Comparison of ENCODE assay signal across 7 mouse cellular contexts in the genomic region with DNA sequence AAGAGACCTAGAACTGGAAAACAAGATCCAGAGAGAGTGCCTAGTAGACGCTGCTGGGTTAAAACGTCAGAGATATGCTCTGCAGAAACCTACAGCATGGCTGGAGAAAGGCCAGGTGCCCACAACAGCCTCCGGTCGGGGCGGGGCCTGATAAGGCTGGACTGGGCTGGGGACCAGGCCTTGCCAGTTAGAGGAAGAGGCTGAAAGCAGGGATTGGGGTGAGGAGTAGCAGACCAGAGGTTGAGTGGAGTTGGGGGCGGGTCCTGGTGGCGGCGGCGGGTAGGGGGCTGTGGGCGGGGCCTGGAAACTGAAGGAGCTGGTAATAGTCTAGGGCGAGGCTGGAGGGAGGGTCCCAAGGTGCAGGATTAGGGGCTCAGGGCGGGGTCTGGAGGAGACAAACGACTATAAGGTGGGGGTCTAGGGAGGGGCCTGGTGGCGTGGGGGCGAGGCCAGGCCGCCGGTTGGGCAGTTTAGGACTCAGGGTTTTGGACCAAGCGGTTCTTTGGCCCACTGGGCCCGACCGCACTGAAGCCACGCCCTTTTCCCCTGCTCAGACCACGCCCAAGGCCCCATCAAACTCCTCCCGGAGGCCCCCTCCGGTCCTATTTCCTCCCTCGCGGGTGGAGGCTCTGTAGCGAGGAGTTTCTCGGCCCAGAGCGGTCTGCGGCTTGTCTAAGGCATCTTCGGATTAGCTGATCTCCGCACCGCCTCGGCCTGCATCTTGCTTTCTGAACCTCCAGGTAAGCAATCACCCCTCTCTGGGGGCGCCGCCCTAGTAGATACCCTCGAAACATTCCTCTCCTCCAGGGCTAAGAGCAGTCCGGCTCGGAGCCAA. TPM values are rescaled to one million over a fixed set of nuclear protein-coding genes. Genes with fewer than 3 reads are reported as not detected.
DNase-seq lines count a peak whose midpoint lies in the region; ATAC-seq and TF ChIP-seq lines count a peak whose summit lies in the region.

Gene Cers4 (plus strand): TSS at position 176 of the 835 bp plus-strand sequence.

- no peaks in the 10 kb centered on the region for H3K36me3 ChIP-seq in embryonic facial prominence, embryonic 12.5 days
- no peaks in the 10 kb centered on the region for H3K36me3 ChIP-seq in heart, adult 2 months (ENCODE audit: control insufficient read depth, insufficient read depth, low read length)
- H3K36me3 ChIP-seq in limb, embryonic 12.5 days: no peaks in the 10 kb centered on the region
- H3K36me3 ChIP-seq in midbrain, embryonic 14.5 days (ENCODE audit: control insufficient read depth, insufficient read depth, low read length): no peaks in the 10 kb centered on the region
- no peaks in the 10 kb centered on the region for H3K36me3 ChIP-seq in spleen, adult 2 months (ENCODE audit: control insufficient read depth, insufficient read depth, low read length)

- H3K27me3 ChIP-seq in embryonic facial prominence, embryonic 12.5 days: no peaks in the 10 kb centered on the region
- no peaks in the 10 kb centered on the region for H3K27me3 ChIP-seq in heart, adult 2 months (ENCODE audit: control insufficient read depth, insufficient read depth, low read length)
- H3K27me3 ChIP-seq in limb, embryonic 12.5 days: no peaks in the 10 kb centered on the region
- H3K27me3 ChIP-seq in midbrain, embryonic 14.5 days (ENCODE audit: control insufficient read depth, insufficient read depth, low read length): no peaks in the 10 kb centered on the region
- H3K27me3 ChIP-seq in spleen, adult 2 months (ENCODE audit: control insufficient read depth, insufficient read depth, low read length): no peaks in the 10 kb centered on the region

- WGBS in embryonic facial prominence, embryonic 12.5 days: 1% methylated on average over 39 of the region's 39 CpGs
- under 1% methylated on average over 37 of the region's 39 CpGs for WGBS in heart, adult 2 months
- WGBS in limb, embryonic 12.5 days: under 1% methylated on average over 38 of the region's 39 CpGs
- WGBS in midbrain, embryonic 14.5 days: under 1% methylated on average over 38 of the region's 39 CpGs
- 2% methylated on average over 39 of the region's 39 CpGs for WGBS in spleen, adult 2 months

- H3K79me2 ChIP-seq in heart, adult 2 months (replicated peaks; ENCODE audit: control insufficient read depth, insufficient read depth, low read length): peaks cover 3% of the 10 kb centered on the region

- DNase-seq in adrenal gland, postnatal 25 days: peak; percentile 82
- DNase-seq in heart, adult 2 months: peak; percentile 89 to 92
- peak; percentile 77 to 83 for DNase-seq in kidney, adult 8-10 months
- DNase-seq in midbrain, embryonic 14.5 days: peak; percentile 83
- DNase-seq in spleen, adult 2 months (ENCODE audit: low read depth in 1 of 2, low spot score in 2 of 2): peak; percentile 72 to 92

- peak within 1 kb of the TSS; percentile 48 for H3K4me3 ChIP-seq in embryonic facial prominence, embryonic 12.5 days
- peak within 1 kb of the TSS; percentile 86 for H3K4me3 ChIP-seq in heart, adult 2 months
- peak within 1 kb of the TSS; percentile 54 for H3K4me3 ChIP-seq in limb, embryonic 12.5 days (replicated peaks)
- peak within 1 kb of the TSS; percentile 64 for H3K4me3 ChIP-seq in midbrain, embryonic 14.5 days (replicated peaks; ENCODE audit: low read depth, low read length)
- peak within 1 kb of the TSS; percentile 69 for H3K4me3 ChIP-seq in spleen, adult 2 months (ENCODE audit: extremely low read depth, insufficient read depth, insufficient read length)

- peak within 1 kb of the TSS; percentile 81 for H3K4me2 ChIP-seq in embryonic facial prominence, embryonic 12.5 days (replicated peaks)
- peak within 1 kb of the TSS; percentile 79 for H3K4me2 ChIP-seq in limb, embryonic 12.5 days
- peak within 1 kb of the TSS; percentile 83 for H3K4me2 ChIP-seq in midbrain, embryonic 14.5 days (ENCODE audit: low read length)

- H3K27ac ChIP-seq in embryonic facial prominence, embryonic 12.5 days: peak within 1 kb of the TSS; percentile 57; the same call in 1 of the 2 replicates
- H3K27ac ChIP-seq in heart, adult 2 months: peak within 1 kb of the TSS; percentile 90
- peak within 1 kb of the TSS; percentile 69 for H3K27ac ChIP-seq in limb, embryonic 12.5 days
- H3K27ac ChIP-seq in midbrain, embryonic 14.5 days (replicated peaks; ENCODE audit: low read depth, low read length): peak within 1 kb of the TSS; percentile 67
- H3K27ac ChIP-seq in spleen, adult 2 months (ENCODE audit: insufficient read depth, low read length): peak within 1 kb of the TSS; percentile 70

- TF ChIP-seq CTCF in heart, adult 2 months (IDR thresholded peaks at IDR 0.05): no peak
- no peak for TF ChIP-seq CTCF in spleen, adult 2 months (IDR thresholded peaks at IDR 0.05; ENCODE audit: extremely low read depth, insufficient read depth, insufficient read length, insufficient replicate concordance)

- peaks cover 7% of the 10 kb centered on the region for H3K4me1 ChIP-seq in embryonic facial prominence, embryonic 12.5 days
- peaks cover 9% of the 10 kb centered on the region for H3K4me1 ChIP-seq in heart, adult 2 months (ENCODE audit: control insufficient read depth, insufficient read depth, low read length)
- H3K4me1 ChIP-seq in limb, embryonic 12.5 days (replicated peaks): peaks cover 16% of the 10 kb centered on the region
- peaks cover 19% of the 10 kb centered on the region for H3K4me1 ChIP-seq in midbrain, embryonic 14.5 days (ENCODE audit: control insufficient read depth, insufficient read depth, low read length)
- H3K4me1 ChIP-seq in spleen, adult 2 months (ENCODE audit: control insufficient read depth, insufficient read depth, insufficient read length): peaks cover 3% of the 10 kb centered on the region; the same call in 1 of the 2 replicates

- peak; percentile 85 for TF ChIP-seq POLR2A in heart, adult 2 months (IDR thresholded peaks at IDR 0.05; ENCODE audit: insufficient read depth, low read depth, low read length)
- peak; percentile 77 for TF ChIP-seq POLR2A in spleen, adult 2 months (IDR thresholded peaks at IDR 0.05; ENCODE audit: low read depth, low read length)

- peak; percentile 91 for ATAC-seq in embryonic facial prominence, embryonic 12.5 days (ENCODE audit: insufficient number of reproducible peaks, insufficient read depth, low FRiP score, low TSS enrichment)
- peak; percentile 96 for ATAC-seq in limb, embryonic 12.5 days (ENCODE audit: insufficient number of reproducible peaks, insufficient read depth, low FRiP score, low TSS enrichment, low read depth)
- ATAC-seq in midbrain, embryonic 14.5 days (ENCODE audit: low FRiP score, low TSS enrichment): peak; percentile 86

- peak within 1 kb of the TSS; percentile 56 for H3K9ac ChIP-seq in embryonic facial prominence, embryonic 12.5 days
- peak within 1 kb of the TSS; percentile 82 for H3K9ac ChIP-seq in heart, adult 2 months (ENCODE audit: low read depth, low read length)
- H3K9ac ChIP-seq in limb, embryonic 12.5 days (replicated peaks): peak within 1 kb of the TSS; percentile 57
- peak within 1 kb of the TSS; percentile 80 for H3K9ac ChIP-seq in midbrain, embryonic 14.5 days (replicated peaks; ENCODE audit: low read length)

- intact Hi-C loops in heart, adult 2 months (cut with DNase I): loop anchor here (2.0 to 5.0 kb wide), 3 partner anchors 171 to 256 kb away; partner anchors contain the start of genes Gm49320 and Map2k7

- no peak for TF ChIP-seq EP300 in heart, adult 2 months (IDR thresholded peaks at IDR 0.05; ENCODE audit: insufficient read depth, low read depth, low read length)

- no peaks in the 10 kb centered on the region for H3K9me3 ChIP-seq in embryonic facial prominence, embryonic 12.5 days
- H3K9me3 ChIP-seq in limb, embryonic 12.5 days: no peaks in the 10 kb centered on the region
- H3K9me3 ChIP-seq in midbrain, embryonic 14.5 days (ENCODE audit: control insufficient read depth, low read length): no peaks in the 10 kb centered on the region

RNA-seq across cellular contexts. Expression of gene Cers4, which starts in this region (rescaled TPM):
- total RNA-seq in adrenal gland, postnatal 25 days (2021): 11.0 and 28.3 TPM in 2 replicates
- polyA plus RNA-seq in embryonic facial prominence, embryonic 12.5 days (2016; fragmentation: Nextera tagmentation; extraction: Ambion mirVana): 13.9 and 14.9 TPM in 2 replicates
- total RNA-seq in heart, adult 2 months (2021): 10 to 100 TPM; 33.2 to 33.6 TPM
- 89.8 and 92.8 TPM in 2 replicates for polyA plus RNA-seq in heart, adult 2 months (2012; rRNA removed)
- 13.2 and 14.0 TPM in 2 replicates for polyA plus RNA-seq in limb, embryonic 12.5 days (2016; fragmentation: Nextera tagmentation; extraction: Ambion mirVana)
- polyA plus RNA-seq in midbrain, embryonic 14.5 days (2014; fragmentation: Nextera tagmentation; extraction: Ambion mirVana): 37.7 and 41.1 TPM in 2 replicates
- 40.8 and 42.1 TPM in 2 replicates for polyA plus RNA-seq in spleen, adult 2 months (2012; rRNA removed)

Comparison
In these comparisons a context has a peak if more than half of its experiments do, and no peak if none do; other contexts are left out.
1. Peak in every context shown above with its lines: DNase-seq, ATAC-seq, H3K4me3 ChIP-seq and H3K27ac ChIP-seq.